Mouse (Mus musculus) erythroblast, embryonic 14.5 days (primary cell): ENCODE data around the gene Plekhg1.

Source experiments
- GATA1 ChIP-seq: IDR thresholded peaks from 2 replicates; pipeline ENCODE4 v1.6.1; 2012; ENCODE audit warnings: low read length, inconsistent platforms, mixed read lengths
- TAL1 ChIP-seq: IDR thresholded peaks from 3 replicates; pipeline ENCODE4 v1.6.1; 2012; ENCODE audit warnings: low read length, inconsistent platforms, mixed read lengths

DNA sequence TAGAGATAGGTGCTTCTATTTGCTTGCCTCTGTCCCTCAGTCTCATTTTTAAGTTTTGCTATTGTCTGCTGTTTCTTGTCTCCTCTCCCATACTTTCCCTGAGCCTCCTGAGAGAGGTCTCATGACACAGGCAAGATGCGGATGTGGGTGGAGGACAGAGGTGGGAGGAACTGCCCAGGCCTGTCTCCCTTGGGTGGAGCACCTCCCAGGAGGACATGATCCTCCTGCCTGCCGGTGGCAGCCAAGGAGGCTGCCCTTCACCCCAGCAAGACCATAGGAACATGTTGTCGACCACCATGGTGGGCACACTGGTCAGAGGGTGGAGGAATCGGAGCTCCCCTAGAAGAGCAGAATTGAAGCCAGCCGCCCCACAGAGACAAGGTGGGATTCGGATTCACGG, 94.5 kb downstream of the Plekhg1 start:
- no peak for TF ChIP-seq TAL1
- no peak for TF ChIP-seq GATA1
